Mouse (Mus musculus) erythroblast, embryonic 14.5 days (primary cell): ENCODE measurements around the gene Plekhg1. TPM values are rescaled to one million over a fixed set of nuclear protein-coding genes. Genes with fewer than 3 reads are reported as not detected.

Experiments used
- H3K27me3 ChIP-seq: 2 replicates; pipeline ENCODE4 v1.6.1; 2012; ENCODE audit warnings: inconsistent platforms; ENCODE audit not compliant: control insufficient read depth
- H3K36me3 ChIP-seq: 2 replicates; pipeline ENCODE4 v1.6.1; 2012; ENCODE audit warnings: mild to moderate bottlenecking, inconsistent platforms; ENCODE audit not compliant: control insufficient read depth
- H3K4me1 ChIP-seq: 2 replicates; pipeline ENCODE4 v1.6.1; 2012; ENCODE audit warnings: inconsistent platforms; ENCODE audit not compliant: control insufficient read depth
- H3K4me3 ChIP-seq: replicated peaks from 2 replicates; pipeline ENCODE3; 2012; ENCODE audit warnings: moderate library complexity, mild to moderate bottlenecking, inconsistent platforms
- H3K9me3 ChIP-seq: 2 replicates; pipeline ENCODE4 v1.6.1; 2012; ENCODE audit warnings: low read length, inconsistent platforms, mixed read lengths; ENCODE audit not compliant: control insufficient read depth
- GATA1 ChIP-seq: IDR thresholded peaks from 2 replicates; pipeline ENCODE4 v1.6.1; 2012; ENCODE audit warnings: low read length, inconsistent platforms, mixed read lengths
- TAL1 ChIP-seq: IDR thresholded peaks from 3 replicates; pipeline ENCODE4 v1.6.1; 2012; ENCODE audit warnings: low read length, inconsistent platforms, mixed read lengths
- polyA plus RNA-seq: library from polyadenylated mRNA; stranded (reverse); fragments of >175 nt; gene quantifications from 2 replicates; pipeline ENCODE4 v1.2.3, GENCODE M21; 2012

Gene Plekhg1
- polyA plus RNA-seq, 1 experiment = not detected

DNA sequence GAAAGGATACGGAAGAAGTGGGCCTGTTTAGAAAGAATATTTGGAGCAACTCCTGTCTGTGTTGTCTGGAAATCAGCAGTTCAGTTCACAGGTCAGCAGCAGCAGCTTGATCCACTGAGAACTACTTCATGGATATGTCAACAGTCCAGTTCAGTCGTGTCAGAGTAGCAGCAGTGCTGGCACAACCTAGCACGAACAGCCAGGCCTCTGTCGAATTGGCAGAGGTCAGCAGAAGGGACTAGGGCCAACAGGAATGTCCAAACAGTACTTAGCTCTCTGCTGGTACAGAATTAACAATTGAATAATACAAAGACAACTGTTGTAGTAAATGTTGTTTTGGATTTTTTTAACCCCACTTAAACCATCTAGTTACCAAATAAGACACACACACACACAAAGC is 33.9 kb upstream of the Plekhg1 start:
- H3K27me3 ChIP-seq = no peaks in the 10 kb centered on the region
- no peak overlapping the region for H3K4me3 ChIP-seq
- no peaks in the 10 kb centered on the region for H3K4me1 ChIP-seq
- H3K9me3 ChIP-seq = no peaks in the 10 kb centered on the region
- H3K36me3 ChIP-seq = no peaks in the 10 kb centered on the region
- no peak for TF ChIP-seq GATA1
- no peak for TF ChIP-seq TAL1

GRCm38 (mm10) chr10:3710081-3710480 is 30.1 kb upstream of the Plekhg1 start:
- no peaks in the 10 kb centered on the region for H3K36me3 ChIP-seq
- no peak for TF ChIP-seq GATA1
- no peak for TF ChIP-seq TAL1
- no peak overlapping the region for H3K4me3 ChIP-seq
- no peaks in the 10 kb centered on the region for H3K9me3 ChIP-seq
- no peaks in the 10 kb centered on the region for H3K27me3 ChIP-seq
- H3K4me1 ChIP-seq = no peaks in the 10 kb centered on the region

- TF ChIP-seq TAL1 = no peak
- TF ChIP-seq GATA1 = no peak
- Histone ChIP-seq H3K4me1 (no peaks in the 10 kb centered on the region), H3K27me3 (no peaks in the 10 kb centered on the region), H3K4me3 (no peak overlapping the region), H3K36me3 (no peaks in the 10 kb centered on the region), H3K9me3 (no peaks in the 10 kb centered on the region)
These were observed 24.7 kb upstream of the Plekhg1 start for GRCm38 (mm10) chr10:3715302-3715943.

DNA sequence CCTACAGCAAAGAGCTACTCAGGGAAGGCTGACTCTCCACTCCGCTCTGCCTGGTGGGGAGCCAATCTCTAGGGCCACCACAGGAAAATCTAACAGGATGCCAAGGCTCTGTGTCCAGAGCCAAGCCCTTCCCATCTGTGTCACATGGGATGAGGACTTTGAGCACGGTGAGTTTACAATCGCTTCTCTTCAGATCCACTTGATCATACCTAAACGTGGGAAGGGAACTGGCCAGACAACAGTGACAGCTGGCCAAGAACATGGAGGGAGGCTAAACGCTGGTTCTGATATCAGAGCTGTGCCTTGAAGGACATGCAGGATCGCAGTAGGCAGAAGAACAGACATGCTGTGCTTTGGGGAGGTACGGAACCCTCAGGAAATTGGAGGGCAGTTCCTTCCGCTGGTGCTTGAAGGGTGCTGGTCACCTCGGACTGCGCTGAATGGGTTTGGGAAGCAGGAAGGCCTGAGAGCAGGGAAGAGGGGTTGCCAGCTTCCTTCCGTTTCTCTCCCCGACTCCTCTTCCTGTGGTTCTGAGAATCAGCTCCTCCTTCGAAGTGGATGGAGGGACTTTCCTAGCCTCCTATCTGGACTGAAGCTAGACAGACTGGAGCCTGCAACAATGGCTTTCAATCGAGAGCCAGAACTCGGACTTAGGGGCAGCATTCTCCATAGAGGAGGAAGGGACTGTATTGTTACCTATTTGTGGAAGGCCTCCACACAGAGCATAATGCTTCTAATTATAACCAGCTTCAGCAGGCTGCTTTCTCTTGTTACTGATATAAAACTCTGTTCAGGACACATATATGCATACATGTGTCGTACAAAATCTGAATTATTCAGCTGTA is 21.9 kb upstream of the Plekhg1 start:
- no peak overlapping the region for H3K4me3 ChIP-seq
- no peaks in the 10 kb centered on the region for H3K4me1 ChIP-seq
- H3K27me3 ChIP-seq = no peaks in the 10 kb centered on the region
- TF ChIP-seq GATA1 = no peak
- TF ChIP-seq TAL1 = no peak
- no peaks in the 10 kb centered on the region for H3K36me3 ChIP-seq
- H3K9me3 ChIP-seq = no peaks in the 10 kb centered on the region

- H3K4me1 ChIP-seq = no peaks in the 10 kb centered on the region
- H3K4me3 ChIP-seq = no peak overlapping the region
- no peaks in the 10 kb centered on the region for H3K9me3 ChIP-seq
- no peaks in the 10 kb centered on the region for H3K36me3 ChIP-seq
- TF ChIP-seq TAL1 (no peak), GATA1 (no peak)
- H3K27me3 ChIP-seq = no peaks in the 10 kb centered on the region
These were observed 19.9 kb upstream of the Plekhg1 start for GRCm38 (mm10) chr10:3720296-3720695.

- Histone ChIP-seq H3K9me3 (no peaks in the 10 kb centered on the region), H3K27me3 (no peaks in the 10 kb centered on the region), H3K4me1 (no peaks in the 10 kb centered on the region), H3K4me3 (no peak overlapping the region), H3K36me3 (no peaks in the 10 kb centered on the region)
- TF ChIP-seq GATA1 (no peak), TAL1 (no peak)
These were observed 17.8 kb upstream of the Plekhg1 start for GRCm38 (mm10) chr10:3722339-3722738.

- no peak for TF ChIP-seq TAL1
- TF ChIP-seq GATA1 = no peak
- Histone ChIP-seq H3K4me3 (no peak overlapping the region), H3K4me1 (no peaks in the 10 kb centered on the region), H3K9me3 (no peaks in the 10 kb centered on the region), H3K36me3 (no peaks in the 10 kb centered on the region), H3K27me3 (no peaks in the 10 kb centered on the region)
These were observed 15.5 kb upstream of the Plekhg1 start for GRCm38 (mm10) chr10:3724665-3725064.

DNA sequence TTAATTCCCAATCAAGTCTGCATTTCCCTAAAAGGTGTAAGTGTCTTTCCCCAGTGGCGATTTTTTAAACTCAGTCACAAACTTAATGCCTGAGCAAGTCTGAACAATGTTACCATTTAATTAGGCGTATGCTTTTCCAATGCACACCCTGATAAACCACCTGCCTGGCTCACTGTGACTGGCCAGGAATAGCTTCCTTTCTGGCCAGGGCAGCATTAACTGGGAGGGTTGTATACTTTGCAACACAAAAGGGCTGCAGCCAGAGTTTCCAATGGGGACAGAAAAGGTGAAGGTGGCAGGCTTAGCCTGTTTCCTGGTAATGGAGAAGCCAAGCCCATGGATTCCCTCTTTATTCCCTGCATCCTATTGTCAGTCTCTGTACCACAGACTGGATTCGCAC is 10.5 kb upstream of the Plekhg1 start:
- H3K36me3 ChIP-seq = no peaks in the 10 kb centered on the region
- TF ChIP-seq TAL1 (no peak), GATA1 (no peak)
- H3K4me1 ChIP-seq = no peaks in the 10 kb centered on the region
- H3K4me3 ChIP-seq = no peak overlapping the region
- H3K9me3 ChIP-seq = no peaks in the 10 kb centered on the region
- no peaks in the 10 kb centered on the region for H3K27me3 ChIP-seq

DNA sequence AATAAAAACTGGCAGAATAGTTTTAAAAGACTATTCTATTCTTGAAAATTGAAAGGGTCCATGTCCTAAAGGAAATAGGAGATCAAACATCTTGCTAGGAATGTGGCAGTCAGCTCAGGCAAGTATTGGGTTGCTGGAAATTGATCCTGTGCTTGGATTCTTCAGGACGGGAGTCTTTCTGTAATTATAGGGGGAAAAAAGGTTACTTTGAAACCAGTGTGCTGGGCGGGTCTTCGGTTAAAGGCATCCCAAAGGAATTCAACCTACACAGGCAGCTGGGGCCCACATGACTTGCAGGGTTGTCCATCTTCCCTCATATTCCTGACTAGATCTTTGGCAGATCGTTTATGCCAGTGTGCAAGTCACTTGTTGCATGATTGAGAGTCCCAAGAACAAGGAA is 9.8 kb upstream of the Plekhg1 start:
- H3K4me3 ChIP-seq = no peak overlapping the region
- TF ChIP-seq TAL1 = no peak
- TF ChIP-seq GATA1 = no peak
- no peaks in the 10 kb centered on the region for H3K9me3 ChIP-seq
- no peaks in the 10 kb centered on the region for H3K4me1 ChIP-seq
- H3K27me3 ChIP-seq = no peaks in the 10 kb centered on the region
- H3K36me3 ChIP-seq = no peaks in the 10 kb centered on the region
